Mouse (Mus musculus) midbrain, embryonic 16.5 days (tissue): ENCODE measurements around the gene Otud7a. TPM values are rescaled to one million over a fixed set of nuclear protein-coding genes. Genes with fewer than 3 reads are reported as not detected.

ENCODE experiments used
- ATAC-seq: fragments of 200-750 bp; cut with Nextera tagmentation; 2 replicates; pipeline ENCODE4 v1.8.0; 2017; ENCODE audit warnings: moderate TSS enrichment
- H3K27ac ChIP-seq: fragments of 300-500 bp; sonication (generic); 2 replicates; pipeline ENCODE4 v1.5.1; 2014; ENCODE audit warnings: mild to moderate bottlenecking, low read length, mixed read lengths
- H3K27me3 ChIP-seq: fragments of 300-500 bp; sonication (generic); 2 replicates; pipeline ENCODE4 v1.6.1; 2014; ENCODE audit warnings: low read depth, low read length, mixed read lengths; ENCODE audit not compliant: control insufficient read depth, insufficient read depth
- H3K36me3 ChIP-seq: fragments of 300-500 bp; sonication (generic); 2 replicates; pipeline ENCODE4 v1.6.1; 2014; ENCODE audit warnings: mild to moderate bottlenecking, low read length, moderate library complexity, mixed read lengths; ENCODE audit not compliant: control insufficient read depth, insufficient read depth
- H3K4me1 ChIP-seq: fragments of 300-500 bp; sonication (generic); 2 replicates; pipeline ENCODE4 v1.6.1; 2014; ENCODE audit warnings: mild to moderate bottlenecking, low read length, mixed read lengths; ENCODE audit not compliant: control insufficient read depth, insufficient read depth
- H3K4me2 ChIP-seq: fragments of 300-500 bp; sonication (generic); 2 replicates; pipeline ENCODE4 v1.6.1; 2014; ENCODE audit warnings: mild to moderate bottlenecking, low read length, mixed read lengths
- H3K4me3 ChIP-seq: fragments of 300-500 bp; sonication (generic); 2 replicates; pipeline ENCODE4 v1.5.1; 2014; ENCODE audit warnings: low read depth, mild to moderate bottlenecking, low read length, moderate library complexity, mixed read lengths
- H3K9ac ChIP-seq: fragments of 300-500 bp; sonication (generic); 2 replicates; pipeline ENCODE4 v1.6.1; 2014; ENCODE audit warnings: low read depth, low read length, mixed read lengths
- H3K9me3 ChIP-seq: fragments of 300-500 bp; sonication (generic); replicated peaks from 2 replicates; pipeline ENCODE4 v1.6.1; 2014; ENCODE audit warnings: mild to moderate bottlenecking, low read length, mixed read lengths; ENCODE audit not compliant: control insufficient read depth, poor library complexity, severe bottlenecking
- WGBS: fragments of 180-500 bp; shearing (Covaris S2); extraction: QIAGEN DNeasy Blood & Tissue Kit; methylation state at CpG from one replicate; pipeline ENCODE4 v1.1.7; 2014; 5-methylcytosine and 5-hydroxymethylcytosine counted together
- polyA plus RNA-seq: library from polyadenylated mRNA; unstranded; fragments of >200 nt; fragmentation: Nextera tagmentation; extraction: Ambion mirVana; gene quantifications from 2 replicates; pipeline ENCODE4 v1.2.1, GENCODE M21; 2015

Otud7a gene
- polyA plus RNA-seq, 1 experiment from 2014 or later, result 3.4 TPM

- Histone ChIP-seq H3K27me3 (no peaks in the 10 kb centered on the region), H3K9me3 (no peaks in the 10 kb centered on the region), H3K4me3 (no peak overlapping the region), H3K4me1 (no peaks in the 10 kb centered on the region), H3K27ac (no peak overlapping the region), H3K9ac (no peak overlapping the region), H3K4me2 (no peak overlapping the region), H3K36me3 (no peaks in the 10 kb centered on the region)
- 91% methylated on average over 2 of the region's 2 CpGs for WGBS
- ATAC-seq, result no peak
Measured at GRCm38 (mm10) chr7:63483091-63483490, 38.5 kb downstream of the Otud7a start.

GRCm38 (mm10) chr7:63497051-63497547 is 52.5 kb downstream of the Otud7a start:
- no peaks in the 10 kb centered on the region for H3K36me3 ChIP-seq
- H3K27ac ChIP-seq, result no peak overlapping the region
- H3K27me3 ChIP-seq, result no peaks in the 10 kb centered on the region
- no peak overlapping the region for H3K4me2 ChIP-seq
- H3K9me3 ChIP-seq, result no peaks in the 10 kb centered on the region
- WGBS, result 81% methylated on average over 9 of the region's 9 CpGs
- ATAC-seq, result no peak
- H3K9ac ChIP-seq, result no peak overlapping the region
- no peak overlapping the region for H3K4me3 ChIP-seq
- H3K4me1 ChIP-seq, result no peaks in the 10 kb centered on the region

- ATAC-seq, result peak; percentile 64; the same call in 1 of the 2 replicates
- no peaks in the 10 kb centered on the region for H3K27me3 ChIP-seq
- no peak overlapping the region for H3K4me2 ChIP-seq
- H3K27ac ChIP-seq, result no peak overlapping the region
- H3K36me3 ChIP-seq, result no peaks in the 10 kb centered on the region
- H3K9me3 ChIP-seq, result no peaks in the 10 kb centered on the region
- no peak overlapping the region for H3K4me3 ChIP-seq
- 21% methylated on average over 2 of the region's 2 CpGs for WGBS
- no peak overlapping the region for H3K9ac ChIP-seq
- H3K4me1 ChIP-seq, result no peaks in the 10 kb centered on the region
Measured at GRCm38 (mm10) chr7:63504202-63504601, 59.7 kb downstream of the Otud7a start.

GRCm38 (mm10) chr7:63508079-63508478 is 63.5 kb downstream of the Otud7a start:
- no peaks in the 10 kb centered on the region for H3K27me3 ChIP-seq
- no peaks in the 10 kb centered on the region for H3K36me3 ChIP-seq
- WGBS, result 89% methylated on average over 2 of the region's 2 CpGs
- no peak overlapping the region for H3K4me3 ChIP-seq
- no peak overlapping the region for H3K9ac ChIP-seq
- no peaks in the 10 kb centered on the region for H3K4me1 ChIP-seq
- H3K27ac ChIP-seq, result no peak overlapping the region
- H3K9me3 ChIP-seq, result no peaks in the 10 kb centered on the region
- no peak overlapping the region for H3K4me2 ChIP-seq
- ATAC-seq, result no peak

- peak; percentile 57; the same call in 1 of the 2 replicates for ATAC-seq
- no peak overlapping the region for H3K4me2 ChIP-seq
- no peaks in the 10 kb centered on the region for H3K27me3 ChIP-seq
- no peaks in the 10 kb centered on the region for H3K36me3 ChIP-seq
- H3K4me1 ChIP-seq, result no peaks in the 10 kb centered on the region
- no peaks in the 10 kb centered on the region for H3K9me3 ChIP-seq
- H3K9ac ChIP-seq, result no peak overlapping the region
- 50% methylated on average over 1 of the region's 1 CpGs for WGBS
- no peak overlapping the region for H3K27ac ChIP-seq
- H3K4me3 ChIP-seq, result no peak overlapping the region
Measured at GRCm38 (mm10) chr7:63509825-63510224, 65.3 kb downstream of the Otud7a start.

GRCm38 (mm10) chr7:63511458-63511857 is 66.9 kb downstream of the Otud7a start:
- no peak overlapping the region for H3K9ac ChIP-seq
- H3K27ac ChIP-seq, result no peak overlapping the region
- H3K4me1 ChIP-seq, result no peaks in the 10 kb centered on the region
- no peak overlapping the region for H3K4me2 ChIP-seq
- no peaks in the 10 kb centered on the region for H3K9me3 ChIP-seq
- no peaks in the 10 kb centered on the region for H3K36me3 ChIP-seq
- no peak overlapping the region for H3K4me3 ChIP-seq
- no peaks in the 10 kb centered on the region for H3K27me3 ChIP-seq
- no peak for ATAC-seq

- Histone ChIP-seq H3K27me3 (no peaks in the 10 kb centered on the region), H3K4me1 (no peaks in the 10 kb centered on the region), H3K9ac (no peak overlapping the region), H3K36me3 (no peaks in the 10 kb centered on the region), H3K4me2 (no peak overlapping the region), H3K9me3 (no peaks in the 10 kb centered on the region), H3K4me3 (no peak overlapping the region), H3K27ac (no peak overlapping the region)
- 84% methylated on average over 2 of the region's 2 CpGs for WGBS
- no peak for ATAC-seq
Measured at GRCm38 (mm10) chr7:63512561-63512960, 68.0 kb downstream of the Otud7a start.

GRCm38 (mm10) chr7:63516141-63516895 is 71.8 kb downstream of the Otud7a start:
- Histone ChIP-seq H3K27ac (no peak overlapping the region), H3K4me2 (no peak overlapping the region), H3K4me3 (no peak overlapping the region), H3K4me1 (no peaks in the 10 kb centered on the region), H3K27me3 (no peaks in the 10 kb centered on the region), H3K9ac (no peak overlapping the region), H3K9me3 (no peaks in the 10 kb centered on the region), H3K36me3 (no peaks in the 10 kb centered on the region)
- no peak for ATAC-seq
- WGBS, result 91% methylated on average over 5 of the region's 5 CpGs

- Histone ChIP-seq H3K4me1 (no peaks in the 10 kb centered on the region), H3K9me3 (no peaks in the 10 kb centered on the region)
- 86% methylated on average over 1 of the region's 1 CpGs for WGBS
Measured at GRCm38 (mm10) chr7:63520299-63520698, 75.7 kb downstream of the Otud7a start.

More at GRCm38 (mm10) chr7:63520299-63520698, 75.7 kb downstream of the Otud7a start:
- Histone ChIP-seq H3K36me3 (no peaks in the 10 kb centered on the region), H3K27ac (no peak overlapping the region), H3K4me2 (no peak overlapping the region), H3K4me3 (no peak overlapping the region), H3K9ac (no peak overlapping the region), H3K27me3 (no peaks in the 10 kb centered on the region)
- no peak for ATAC-seq
